ENCODE assay signal across 12 mouse cellular contexts in genomic region chr6:43242061-43242460, GRCm38 (mm10). TPM values are rescaled to one million over a fixed set of nuclear protein-coding genes. Genes with fewer than 3 reads are reported as not detected.
DNase-seq lines count a peak whose midpoint lies in the region; ATAC-seq and TF ChIP-seq lines count a peak whose summit lies in the region.
"Had no signal": no experiment of that assay in that cellular context is flagged by ENCODE, and none has a peak within 500 bp of the region (broad histone marks: within the 10 kb centered on the region; RNA-seq: fewer than 3 reads in every experiment).

No protein-coding gene starts in this region.

- H3K9me3 ChIP-seq in forebrain, embryonic 11.5 days (ENCODE audit: control insufficient read depth, low read length) = no peaks in the 10 kb centered on the region
- no peaks in the 10 kb centered on the region for H3K9me3 ChIP-seq in forebrain, embryonic 15.5 days
- no peaks in the 10 kb centered on the region for H3K9me3 ChIP-seq in liver, embryonic 14.5 days (ENCODE audit: control insufficient read depth, low read length)
- H3K9me3 ChIP-seq: G1E had no signal

- TF ChIP-seq EP300 in liver, embryonic 14.5 days (IDR thresholded peaks at IDR 0.05; ENCODE audit: low read depth) = no peak

- 19% methylated on average over 4 of the region's 4 CpGs for WGBS in forebrain, embryonic 11.5 days
- WGBS in forebrain, embryonic 15.5 days = 17% methylated on average over 4 of the region's 4 CpGs
- WGBS in liver, embryonic 14.5 days (ENCODE audit: insufficient replicate concordance) = 2% methylated on average over 4 of the region's 4 CpGs

- no peak overlapping the region for H3K27ac ChIP-seq in forebrain, embryonic 11.5 days (ENCODE audit: low read depth, low read length)
- no peak overlapping the region for H3K27ac ChIP-seq in forebrain, embryonic 15.5 days (replicated peaks)
- no peak overlapping the region for H3K27ac ChIP-seq in liver, embryonic 14.5 days

- no peak overlapping the region for H3K4me2 ChIP-seq in forebrain, embryonic 11.5 days (ENCODE audit: low read depth, low read length, severe bottlenecking)
- H3K4me2 ChIP-seq in forebrain, embryonic 15.5 days (replicated peaks) = no peak overlapping the region
- no peak overlapping the region for H3K4me2 ChIP-seq in liver, embryonic 14.5 days (ENCODE audit: low read depth)

- peak; percentile 36; the same call in 1 of the 2 replicates for ATAC-seq in forebrain, embryonic 11.5 days (replicated peaks; ENCODE audit: low FRiP score)
- no peak for ATAC-seq in forebrain, embryonic 15.5 days (replicated peaks)
- ATAC-seq in liver, embryonic 14.5 days (ENCODE audit: insufficient read depth) = no peak

- H3K4me3 ChIP-seq in forebrain, embryonic 11.5 days (ENCODE audit: low read depth, low read length) = no peak overlapping the region
- H3K4me3 ChIP-seq in forebrain, embryonic 15.5 days = no peak overlapping the region
- no peak overlapping the region for H3K4me3 ChIP-seq in liver, embryonic 14.5 days (ENCODE audit: insufficient read depth in 1 of 2, low read depth in 2 of 2, low read length in 2 of 2)

- no peaks in the 10 kb centered on the region for H3K4me1 ChIP-seq in forebrain, embryonic 11.5 days (replicated peaks; ENCODE audit: control insufficient read depth, insufficient read depth, low read length)
- H3K4me1 ChIP-seq in forebrain, embryonic 15.5 days = no peaks in the 10 kb centered on the region
- H3K4me1 ChIP-seq in liver, embryonic 14.5 days (replicated peaks; ENCODE audit: control insufficient read depth in 2 of 2, insufficient read depth in 2 of 2, low read length in 1 of 2) = no peaks in the 10 kb centered on the region

- TF ChIP-seq CTCF in liver, embryonic 14.5 days (IDR thresholded peaks at IDR 0.05; ENCODE audit: low read depth) = peak; percentile 30; the same call in 1 of the 2 replicates

- DNase-seq in forebrain, embryonic 11.5 days (ENCODE audit: low spot score) = no peak
- DNase-seq in liver, embryonic 14.5 days (ENCODE audit: low read depth in 3 of 3, low spot score in 3 of 3) = no peak
- DNase-seq in liver (no peak), R1 (ENCODE audit: low read depth, low spot score) (peak; percentile 35)
- peak; percentile 30 for DNase-seq in lung, postnatal 36 days
- no peak for DNase-seq in layer of hippocampus, postnatal 14 days (ENCODE audit: low spot score in 2 of 2)
- DNase-seq in layer of hippocampus, adult 11-12 months (ENCODE audit: low spot score) = no peak
- DNase-seq: cerebellum, postnatal 36 days had no signal

- no peaks in the 10 kb centered on the region for H3K36me3 ChIP-seq in forebrain, embryonic 11.5 days (ENCODE audit: control insufficient read depth, insufficient read depth, low read length)
- no peaks in the 10 kb centered on the region for H3K36me3 ChIP-seq in forebrain, embryonic 15.5 days
- no peaks in the 10 kb centered on the region for H3K36me3 ChIP-seq in liver, embryonic 14.5 days (replicated peaks; ENCODE audit: control insufficient read depth, insufficient read depth, low read depth)
- H3K36me3 ChIP-seq: G1E had no signal

- H3K9ac ChIP-seq in forebrain, embryonic 11.5 days (ENCODE audit: low read length) = no peak overlapping the region
- H3K9ac ChIP-seq in forebrain, embryonic 15.5 days (replicated peaks) = no peak overlapping the region
- H3K9ac ChIP-seq in liver, embryonic 14.5 days (replicated peaks) = no peak overlapping the region

- H3K27me3 ChIP-seq in forebrain, embryonic 11.5 days (ENCODE audit: control insufficient read depth, insufficient read depth, low read length) = no peaks in the 10 kb centered on the region
- H3K27me3 ChIP-seq in forebrain, embryonic 15.5 days = no peaks in the 10 kb centered on the region
- H3K27me3 ChIP-seq in liver, embryonic 14.5 days (ENCODE audit: control insufficient read depth, insufficient read depth, low read length) = no peaks in the 10 kb centered on the region

RNA-seq across cellular contexts. Expression of gene Olfr47, which starts 10.7 kb away (rescaled TPM):
- not detected in 2 replicates for polyA plus RNA-seq in forebrain, embryonic 11.5 days (2014; fragmentation: Nextera tagmentation; extraction: Ambion mirVana)
- polyA plus RNA-seq in forebrain, embryonic 15.5 days (2015; fragmentation: Nextera tagmentation; extraction: Ambion mirVana) = not detected in 2 replicates
- not detected in 2 replicates for polyA plus RNA-seq in liver, embryonic 14.5 days (2012; rRNA removed)
- polyA plus RNA-seq in liver, embryonic 14.5 days (2014; fragmentation: Nextera tagmentation; extraction: Ambion mirVana) = not detected in 2 replicates
- not detected for total RNA-seq in layer of hippocampus, postnatal 14 days (2021)
- polyA plus RNA-seq: G1E; gonadal fat pad, adult 2 months; spleen, adult 2 months had no signal

RNA-seq across cellular contexts. Expression of gene Arhgef5, which starts 23.3 kb away (rescaled TPM):
- polyA plus RNA-seq in forebrain, embryonic 11.5 days (2014; fragmentation: Nextera tagmentation; extraction: Ambion mirVana) = 2.2 and 2.9 TPM in 2 replicates
- polyA plus RNA-seq in forebrain, embryonic 15.5 days (2015; fragmentation: Nextera tagmentation; extraction: Ambion mirVana) = 1.8 and 2.2 TPM in 2 replicates
- polyA plus RNA-seq in liver, embryonic 14.5 days (2012; rRNA removed) = 2.3 TPM in 2 replicates
- 1.3 TPM in 2 replicates for polyA plus RNA-seq in liver, embryonic 14.5 days (2014; fragmentation: Nextera tagmentation; extraction: Ambion mirVana)
- total RNA-seq in layer of hippocampus, postnatal 14 days (2021) = 1 to 10 TPM; 2.5 to 4.9 TPM
- polyA plus RNA-seq: G1E had no signal

RNA-seq across cellular contexts. Expression of gene Olfr434, which starts 29.2 kb away (rescaled TPM):
- polyA plus RNA-seq in forebrain, embryonic 11.5 days (2014; fragmentation: Nextera tagmentation; extraction: Ambion mirVana) = not detected in 2 replicates
- not detected in 2 replicates for polyA plus RNA-seq in forebrain, embryonic 15.5 days (2015; fragmentation: Nextera tagmentation; extraction: Ambion mirVana)
- not detected in 2 replicates for polyA plus RNA-seq in liver, embryonic 14.5 days (2012; rRNA removed)
- polyA plus RNA-seq in liver, embryonic 14.5 days (2014; fragmentation: Nextera tagmentation; extraction: Ambion mirVana) = not detected in 2 replicates
- total RNA-seq in layer of hippocampus, postnatal 14 days (2021) = not detected
- total RNA-seq: G1E had no signal
- polyA plus RNA-seq: G1E; gonadal fat pad, adult 2 months; spleen, adult 2 months had no signal

RNA-seq across cellular contexts. Expression of gene Olfr435, which starts 45.1 kb away (rescaled TPM):
- polyA plus RNA-seq in forebrain, embryonic 11.5 days (2014; fragmentation: Nextera tagmentation; extraction: Ambion mirVana) = not detected in 2 replicates
- polyA plus RNA-seq in forebrain, embryonic 15.5 days (2015; fragmentation: Nextera tagmentation; extraction: Ambion mirVana) = not detected in 2 replicates
- polyA plus RNA-seq in liver, embryonic 14.5 days (2012; rRNA removed) = not detected in 2 replicates
- not detected in 2 replicates for polyA plus RNA-seq in liver, embryonic 14.5 days (2014; fragmentation: Nextera tagmentation; extraction: Ambion mirVana)
- total RNA-seq in layer of hippocampus, postnatal 14 days (2021) = not detected
- polyA plus RNA-seq: G1E; gonadal fat pad, adult 2 months; spleen, adult 2 months had no signal

Comparison
In these comparisons a context has a peak if more than half of its experiments do, and no peak if none do; other contexts are left out.
1. DNase-seq: peak in R1 (single experiment) and lung, postnatal 36 days (single experiment); none in forebrain, embryonic 11.5 days (single experiment), liver, embryonic 14.5 days (0 of 3), liver (single experiment), layer of hippocampus, postnatal 14 days (0 of 2) and layer of hippocampus, adult 11-12 months (single experiment).